Mouse (Mus musculus) kidney, embryonic 14.5 days (tissue): ENCODE results near the gene Gpha2. TPM values are rescaled to one million over a fixed set of nuclear protein-coding genes. Genes with fewer than 3 reads are reported as not detected.

Experiments
- ATAC-seq: fragments of 200-750 bp; cut with Nextera tagmentation; 2 replicates; pipeline ENCODE4 v1.8.0; 2017; ENCODE audit warnings: moderate number of reproducible peaks, mild to moderate bottlenecking, moderate TSS enrichment, moderate library complexity; ENCODE audit not compliant: low FRiP score, low TSS enrichment
- H3K27ac ChIP-seq: fragments of 300-500 bp; sonication (generic); 2 replicates; pipeline ENCODE4 v1.5.1; 2014; ENCODE audit warnings: low read depth, mild to moderate bottlenecking, low read length, moderate library complexity, mixed read lengths
- H3K27me3 ChIP-seq: fragments of 300-500 bp; sonication (generic); 2 replicates; pipeline ENCODE4 v1.6.1; 2014; ENCODE audit warnings: mild to moderate bottlenecking, low read length; ENCODE audit not compliant: control insufficient read depth, insufficient read depth
- H3K36me3 ChIP-seq: fragments of 300-500 bp; sonication (generic); 2 replicates; pipeline ENCODE4 v1.6.1; 2014; ENCODE audit warnings: low read length, mixed read lengths; ENCODE audit not compliant: control insufficient read depth, insufficient read depth
- H3K4me1 ChIP-seq: fragments of 300-500 bp; sonication (generic); 2 replicates; pipeline ENCODE4 v1.6.1; 2014; ENCODE audit warnings: low read length, mixed read lengths; ENCODE audit not compliant: control insufficient read depth, insufficient read depth
- H3K4me2 ChIP-seq: fragments of 300-500 bp; sonication (generic); replicated peaks from 2 replicates; pipeline ENCODE4 v1.6.1; 2014; ENCODE audit warnings: low read depth, mild to moderate bottlenecking, low read length
- H3K4me3 ChIP-seq: fragments of 300-500 bp; sonication (generic); 2 replicates; pipeline ENCODE4 v1.5.1; 2014; ENCODE audit warnings: mild to moderate bottlenecking, low read length
- H3K9ac ChIP-seq: fragments of 300-500 bp; sonication (generic); 2 replicates; pipeline ENCODE4 v1.6.1; 2014; ENCODE audit warnings: low read depth, mild to moderate bottlenecking, low read length, moderate library complexity
- H3K9me3 ChIP-seq: fragments of 300-500 bp; sonication (generic); 2 replicates; pipeline ENCODE4 v1.6.1; 2016; ENCODE audit warnings: low read length; ENCODE audit not compliant: control insufficient read depth
- WGBS: fragments of 180-500 bp; shearing (Covaris S2); extraction: QIAGEN DNeasy Blood & Tissue Kit; methylation state at CpG from one replicate; pipeline ENCODE4 v1.1.7; 2014; 5-methylcytosine and 5-hydroxymethylcytosine counted together
- polyA plus RNA-seq: library from polyadenylated mRNA; unstranded; fragments of >200 nt; fragmentation: Nextera tagmentation; extraction: Ambion mirVana; gene quantifications from 2 replicates; pipeline ENCODE4 v1.2.1, GENCODE M21; 2014

Gene Gpha2
- polyA plus RNA-seq, 1 experiment from 2014 or later: not detected

DNA sequence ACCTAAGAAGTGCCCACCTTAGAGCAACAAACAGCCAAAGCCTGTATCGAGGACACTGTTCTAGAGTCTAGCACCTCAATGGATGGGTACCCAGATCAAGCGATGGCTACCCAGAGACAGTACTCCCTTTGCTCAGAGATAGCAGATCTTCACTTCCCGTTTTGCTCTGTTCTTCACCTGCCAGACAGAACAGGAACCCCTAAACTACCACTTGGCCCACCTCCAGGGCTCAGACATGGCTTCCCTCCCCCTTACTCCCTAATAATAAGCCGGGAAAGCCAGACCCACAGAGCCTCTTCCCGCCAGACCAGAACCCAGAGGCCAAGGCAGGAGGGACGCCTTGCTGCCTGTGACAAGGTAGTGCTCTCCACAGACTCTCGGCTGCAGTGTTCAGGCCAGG lies 10.7 kb downstream of the Gpha2 start:
- Histone ChIP-seq H3K4me2 (no peak overlapping the region), H3K9ac (no peak overlapping the region), H3K27ac (no peak overlapping the region), H3K36me3 (peaks cover 7% of the 10 kb centered on the region; the same call in 1 of the 2 replicates), H3K27me3 (no peaks in the 10 kb centered on the region), H3K4me3 (no peak overlapping the region), H3K4me1 (peaks cover 22% of the 10 kb centered on the region), H3K9me3 (no peaks in the 10 kb centered on the region)
- ATAC-seq: no peak
- WGBS: 79% methylated on average over 7 of the region's 7 CpGs

DNA sequence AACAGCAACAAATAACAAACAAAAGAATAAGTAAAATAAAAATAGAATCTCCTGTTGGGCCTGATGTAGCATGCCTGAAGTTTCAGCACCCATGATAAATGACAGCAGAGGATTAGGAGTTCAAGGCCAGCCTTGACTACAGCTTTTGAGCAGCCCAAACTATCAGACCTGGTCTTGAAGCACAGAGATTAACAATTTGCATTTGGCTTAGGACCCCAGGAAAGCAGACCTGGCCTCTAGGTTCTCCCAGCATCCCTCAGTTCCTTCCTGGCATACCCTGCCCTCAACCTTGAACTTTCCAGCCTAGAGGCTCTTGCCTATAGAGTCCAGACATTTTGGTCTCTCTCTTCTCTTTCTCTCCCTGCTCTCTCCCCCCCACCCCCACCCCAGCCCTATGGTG lies 12.6 kb downstream of the Gpha2 start:
- Histone ChIP-seq H3K4me3 (no peak overlapping the region), H3K27me3 (no peaks in the 10 kb centered on the region), H3K4me2 (no peak overlapping the region), H3K27ac (no peak overlapping the region), H3K9me3 (no peaks in the 10 kb centered on the region), H3K4me1 (peaks cover 30% of the 10 kb centered on the region), H3K9ac (no peak overlapping the region), H3K36me3 (no peaks in the 10 kb centered on the region)
- no peak for ATAC-seq

DNA sequence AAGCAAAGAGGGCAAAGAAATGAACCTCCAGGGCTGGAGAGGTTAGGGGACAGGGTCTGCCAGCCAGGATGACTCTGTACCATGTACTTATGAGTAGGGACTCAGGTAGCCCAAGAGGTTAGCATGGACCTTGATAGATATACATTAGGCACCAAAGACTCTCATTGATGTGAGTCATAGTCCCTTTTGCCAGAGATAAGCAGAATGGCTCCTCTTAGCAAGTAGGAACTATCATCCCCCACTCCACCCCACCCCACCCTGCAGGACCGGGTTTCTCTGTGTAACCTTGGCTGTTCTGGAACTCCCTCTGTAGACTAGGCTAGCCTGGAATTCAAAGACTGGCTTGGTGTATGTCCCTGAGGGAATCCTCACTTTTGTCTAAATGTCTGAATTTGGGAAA lies 14.0 kb downstream of the Gpha2 start:
- Histone ChIP-seq H3K4me2 (no peak overlapping the region), H3K36me3 (peaks cover 10% of the 10 kb centered on the region), H3K9ac (no peak overlapping the region), H3K27me3 (no peaks in the 10 kb centered on the region), H3K27ac (no peak overlapping the region), H3K9me3 (no peaks in the 10 kb centered on the region), H3K4me3 (no peak overlapping the region), H3K4me1 (peaks cover 17% of the 10 kb centered on the region)
- 83% methylated on average over 1 of the region's 1 CpGs for WGBS
- no peak for ATAC-seq

DNA sequence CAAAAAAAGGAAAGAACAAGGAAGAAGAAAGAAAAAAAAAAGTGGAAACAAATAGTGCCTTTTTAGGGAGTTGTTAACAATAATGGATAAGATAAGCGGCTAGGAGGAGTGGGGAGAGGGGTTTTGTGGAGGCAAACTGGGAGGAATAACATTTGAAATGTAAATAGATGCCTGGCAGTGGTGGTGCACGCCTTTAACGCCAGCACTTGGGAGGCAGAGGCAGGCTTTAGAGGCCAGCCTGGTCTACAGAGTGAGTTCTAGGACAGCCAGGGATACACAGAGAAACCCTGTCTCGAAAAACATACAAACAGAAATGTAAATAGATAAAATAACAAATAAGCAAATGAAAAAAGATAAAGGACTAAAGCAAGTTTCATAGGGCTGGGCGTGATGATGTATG lies 14.5 kb downstream of the Gpha2 start:
- Histone ChIP-seq H3K36me3 (peaks cover 14% of the 10 kb centered on the region), H3K9me3 (no peaks in the 10 kb centered on the region), H3K9ac (peak overlapping the region; percentile 8; the same call in 1 of the 2 replicates), H3K27ac (peak overlapping the region; percentile 9; the same call in 1 of the 2 replicates), H3K4me2 (peak overlapping the region; percentile 17; the same call in 1 of the 2 replicates), H3K27me3 (no peaks in the 10 kb centered on the region), H3K4me3 (peak overlapping the region; percentile 82), H3K4me1 (peaks cover 14% of the 10 kb centered on the region)
- 35% methylated on average over 5 of the region's 5 CpGs for WGBS
- no peak for ATAC-seq

DNA sequence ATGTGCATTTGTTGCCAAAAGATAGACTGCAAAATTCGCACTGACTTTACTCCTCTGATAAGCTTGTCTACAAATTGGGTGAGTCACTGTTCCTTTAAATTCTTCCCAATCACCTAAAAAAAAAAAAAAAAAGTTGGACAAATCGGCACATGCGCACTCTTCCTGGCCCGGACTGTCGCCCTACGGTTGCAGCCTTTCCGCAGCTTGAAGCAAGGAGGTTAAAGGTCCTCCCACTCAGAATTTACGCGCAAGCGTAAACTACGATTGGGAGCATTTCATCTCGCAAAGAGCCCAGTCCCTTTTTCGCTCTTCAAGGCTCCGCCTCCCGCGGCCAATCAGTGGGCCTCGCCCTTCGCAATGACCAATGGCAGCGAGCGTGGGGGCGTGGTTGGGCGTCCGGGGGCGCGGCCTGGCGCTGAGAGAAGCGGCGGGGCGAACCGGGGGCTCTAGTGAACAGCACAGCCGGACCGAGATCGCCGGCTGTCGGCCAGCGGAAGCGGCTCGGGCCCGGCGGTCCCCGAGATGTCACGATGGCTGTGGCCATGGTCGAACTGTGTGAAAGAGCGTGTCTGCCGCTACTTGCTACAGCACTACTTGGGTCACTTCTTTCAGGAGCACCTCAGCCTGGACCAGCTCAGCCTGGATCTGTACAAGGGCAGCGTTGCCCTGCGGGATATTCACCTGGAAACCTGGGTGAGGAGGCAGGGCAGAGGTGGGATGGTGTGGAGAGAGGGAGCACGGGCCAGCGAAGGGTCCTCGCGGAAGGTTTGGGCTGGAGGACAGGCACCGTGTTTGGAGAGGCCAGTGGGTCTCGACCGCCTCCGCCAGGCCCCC lies 15.3 kb downstream of the Gpha2 start, which contains the start of gene Atg2a:
Atg2a (plus strand) TSS at position 395 of the 834 bp plus-strand sequence.
- Histone ChIP-seq H3K4me3 (peak within 1 kb of the TSS; percentile 82), H3K27ac (peak within 1 kb of the TSS; percentile 62; the same call in 1 of the 2 replicates), H3K9me3 (no peaks in the 10 kb centered on the region), H3K9ac (peak within 1 kb of the TSS; percentile 87), H3K4me1 (peaks cover 14% of the 10 kb centered on the region), H3K4me2 (peak within 1 kb of the TSS; percentile 82), H3K36me3 (peaks cover 21% of the 10 kb centered on the region), H3K27me3 (no peaks in the 10 kb centered on the region)
- WGBS: under 1% methylated on average over 55 of the region's 55 CpGs
- peak; percentile 95 for ATAC-seq

DNA sequence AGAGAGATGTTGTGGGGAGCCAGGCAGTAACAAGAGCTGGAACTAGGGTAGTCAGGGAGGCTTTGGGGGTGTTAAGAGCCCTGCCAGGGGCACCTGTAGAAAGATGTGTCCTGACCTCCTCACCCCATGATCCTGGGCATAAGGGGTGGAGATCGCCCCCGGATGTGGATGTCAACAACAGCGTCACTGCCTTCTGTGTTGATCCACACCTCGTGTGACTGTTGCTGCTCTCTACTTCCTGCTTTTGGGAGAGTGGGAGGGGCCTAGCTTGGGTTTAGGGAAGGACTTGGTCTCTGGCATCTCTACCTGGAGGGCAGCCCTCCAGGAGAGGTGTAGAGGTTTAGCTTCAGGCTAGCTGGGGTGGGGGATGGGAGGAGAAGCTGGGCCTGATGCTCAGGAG lies 16.1 kb downstream of the Gpha2 start:
- Histone ChIP-seq H3K9ac (peak overlapping the region; percentile 87), H3K9me3 (no peaks in the 10 kb centered on the region), H3K4me1 (peaks cover 14% of the 10 kb centered on the region), H3K4me2 (peak overlapping the region; percentile 82), H3K27ac (no peak overlapping the region), H3K36me3 (peaks cover 28% of the 10 kb centered on the region), H3K27me3 (no peaks in the 10 kb centered on the region), H3K4me3 (peak overlapping the region; percentile 82)
- 0% methylated on average over 4 of the region's 4 CpGs for WGBS
- peak; percentile 17 for ATAC-seq

DNA sequence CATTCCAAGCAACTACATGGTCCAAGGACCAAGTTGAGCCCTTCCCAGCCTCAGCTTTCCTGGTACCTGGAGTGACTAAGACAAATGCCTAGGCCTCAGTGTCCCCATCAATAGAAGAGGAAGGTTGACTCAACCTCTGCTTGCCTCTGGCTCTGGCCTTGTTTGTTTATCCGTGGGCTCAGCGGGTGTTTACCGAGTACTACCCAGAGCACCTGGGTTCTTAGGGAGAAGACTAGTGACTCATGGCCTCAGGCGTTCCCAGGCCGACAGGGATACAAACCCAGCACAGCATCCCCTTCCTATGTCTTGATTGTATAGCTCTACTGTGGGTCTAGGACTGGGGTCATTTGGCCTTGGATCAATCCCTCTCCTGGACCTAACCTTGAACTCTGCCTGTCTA lies 17.0 kb downstream of the Gpha2 start:
- Histone ChIP-seq H3K9me3 (no peaks in the 10 kb centered on the region), H3K4me2 (no peak overlapping the region), H3K9ac (no peak overlapping the region), H3K27me3 (no peaks in the 10 kb centered on the region), H3K4me1 (peaks cover 14% of the 10 kb centered on the region), H3K27ac (no peak overlapping the region), H3K36me3 (peaks cover 38% of the 10 kb centered on the region), H3K4me3 (no peak overlapping the region)
- WGBS: 86% methylated on average over 5 of the region's 5 CpGs
- ATAC-seq: no peak

DNA sequence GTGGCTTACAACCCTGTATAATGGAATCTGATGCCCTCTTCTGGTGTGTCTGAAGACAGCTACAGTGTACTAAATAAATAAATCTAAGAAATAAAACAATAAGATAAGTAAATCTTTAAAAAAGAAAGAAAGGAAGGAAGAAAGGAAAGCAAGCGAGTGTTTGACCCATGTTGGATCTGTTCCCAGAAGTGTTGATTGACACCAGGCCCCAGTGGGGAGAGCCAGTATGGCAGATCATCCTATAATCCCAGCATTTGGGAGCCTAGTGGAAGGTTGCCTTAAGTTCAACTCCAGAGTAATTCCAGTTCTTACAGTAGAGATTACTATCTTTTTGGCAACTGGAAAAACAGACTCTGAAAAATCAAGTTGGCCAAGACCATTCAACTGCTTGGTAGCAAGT lies 19.6 kb downstream of the Gpha2 start:
- Histone ChIP-seq H3K4me2 (no peak overlapping the region), H3K9me3 (no peaks in the 10 kb centered on the region), H3K27me3 (no peaks in the 10 kb centered on the region), H3K4me1 (peaks cover 12% of the 10 kb centered on the region), H3K27ac (no peak overlapping the region), H3K36me3 (peaks cover 54% of the 10 kb centered on the region), H3K4me3 (no peak overlapping the region), H3K9ac (no peak overlapping the region)
- no peak for ATAC-seq
- WGBS: 59% methylated on average over 1 of the region's 1 CpGs

DNA sequence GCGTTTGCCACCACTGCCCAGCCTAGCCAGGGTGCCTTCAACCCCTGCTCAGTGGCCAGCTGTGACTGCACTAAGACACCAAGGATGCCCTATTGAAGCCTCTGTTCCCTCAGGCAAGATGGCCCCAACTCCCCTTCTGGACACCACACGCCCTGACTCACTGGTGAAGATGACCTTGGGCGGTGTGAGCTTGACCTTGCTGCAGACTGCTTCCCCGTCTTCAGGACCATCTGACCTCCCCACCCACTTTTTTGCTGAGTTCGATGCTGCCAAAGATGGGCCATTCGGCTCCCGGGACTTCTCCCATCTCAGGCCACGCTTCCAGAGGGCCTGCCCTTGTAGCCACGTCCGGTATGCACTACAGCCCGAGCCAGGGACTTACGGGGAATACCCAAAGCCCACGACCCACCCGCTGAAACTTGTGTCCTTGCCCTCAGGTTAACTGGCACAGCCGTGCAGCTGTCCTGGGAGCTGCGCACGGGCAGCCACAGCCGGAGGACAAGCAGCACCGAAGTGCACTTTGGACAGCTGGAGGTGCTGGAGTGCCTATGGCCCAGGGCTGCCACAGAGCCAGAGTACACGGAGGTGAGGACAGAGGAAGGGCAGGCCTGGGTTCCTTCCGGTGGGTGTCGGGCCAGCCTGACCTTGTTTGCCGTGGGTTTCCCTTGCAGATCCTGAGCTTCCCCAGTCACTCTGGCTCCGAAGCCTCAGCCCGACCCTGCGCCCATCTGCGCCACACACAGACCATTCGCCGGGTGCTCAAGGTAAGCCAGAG lies 21.5 kb downstream of the Gpha2 start:
- Histone ChIP-seq H3K4me1 (peaks cover 4% of the 10 kb centered on the region), H3K9ac (no peak overlapping the region), H3K27ac (no peak overlapping the region), H3K27me3 (no peaks in the 10 kb centered on the region), H3K4me3 (no peak overlapping the region), H3K4me2 (no peak overlapping the region), H3K36me3 (peaks cover 72% of the 10 kb centered on the region), H3K9me3 (no peaks in the 10 kb centered on the region)
- ATAC-seq: no peak
- 94% methylated on average over 29 of the region's 29 CpGs for WGBS
